Mouse (Mus musculus) spleen, postnatal 36 days (tissue): ENCODE data around the gene Tssc4.

Experiments
- DNase-seq, 2 experiments: peaks; one replicate each; pipeline ENCODE4 v3.0.0; 2022; ENCODE audit warnings: low spot score in 2 of 2, mixed read lengths in 1 of 2

Gene Tssc4

DNA sequence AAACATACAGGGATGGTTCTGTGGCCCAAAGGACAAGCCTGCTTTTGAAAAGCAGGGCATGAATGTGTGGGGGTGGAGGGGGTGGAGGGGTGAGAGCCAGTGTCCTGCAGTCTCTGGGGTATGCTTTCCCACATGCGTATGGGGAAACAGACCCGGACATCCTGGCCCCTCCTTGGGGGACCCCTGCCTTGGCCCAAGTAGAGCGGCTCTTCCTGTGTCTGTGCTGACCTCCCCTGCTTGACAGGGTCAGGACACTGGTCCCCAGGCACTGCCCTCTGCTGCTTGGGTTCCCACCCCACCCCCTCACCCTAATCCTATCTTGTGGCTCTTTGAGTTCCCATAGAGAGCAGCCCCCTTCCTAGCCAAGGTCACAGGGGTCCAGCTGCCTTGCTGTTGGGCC lies 40.6 kb downstream of the Tssc4 start:
- DNase-seq: no peak

DNA sequence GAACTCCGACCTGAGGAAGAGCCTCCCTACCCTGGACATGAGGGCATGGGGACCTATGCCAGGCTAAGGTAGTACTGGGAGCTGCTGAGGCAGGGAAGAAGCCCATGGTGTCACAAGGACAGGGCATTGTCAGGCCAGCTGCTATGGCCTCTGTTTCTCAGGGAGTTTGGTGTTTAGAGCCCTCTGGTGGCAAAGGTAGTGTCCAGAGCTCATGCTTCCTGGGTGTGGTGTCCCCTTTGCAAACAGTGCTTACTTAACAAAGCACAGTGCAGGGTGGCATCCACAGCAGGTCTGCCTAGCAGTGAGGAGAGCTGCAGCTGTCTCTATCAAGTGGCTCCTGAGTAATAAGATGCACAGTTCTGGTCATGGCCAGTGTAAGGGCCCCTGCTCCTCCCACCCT lies 41.8 kb downstream of the Tssc4 start:
- no peak for DNase-seq

- no peak for DNase-seq
These were observed 42.7 kb downstream of the Tssc4 start for GRCm38 (mm10) chr7:143111719-143112118.

GRCm38 (mm10) chr7:143112395-143112794 lies 43.3 kb downstream of the Tssc4 start:
- no peak for DNase-seq

DNA sequence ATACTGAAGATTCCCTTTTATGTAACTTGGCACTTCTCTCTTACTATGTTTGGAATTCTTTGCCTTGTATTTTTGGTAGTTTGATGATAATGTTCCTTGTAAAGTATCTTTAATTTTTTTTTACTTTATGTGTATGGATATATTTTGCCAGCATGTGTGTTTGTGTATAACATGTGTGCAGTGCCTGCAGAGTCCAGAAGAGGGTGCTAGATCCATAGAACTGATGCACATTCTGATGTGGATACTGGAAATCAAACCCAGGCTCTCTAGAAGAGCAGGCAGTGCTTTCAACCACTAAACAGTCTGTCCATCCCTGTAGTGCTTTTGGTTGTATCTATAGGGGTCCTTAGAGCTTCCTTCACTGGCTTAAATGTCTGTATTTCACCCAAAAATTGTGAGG lies 45.7 kb downstream of the Tssc4 start:
- no peak for DNase-seq

DNA sequence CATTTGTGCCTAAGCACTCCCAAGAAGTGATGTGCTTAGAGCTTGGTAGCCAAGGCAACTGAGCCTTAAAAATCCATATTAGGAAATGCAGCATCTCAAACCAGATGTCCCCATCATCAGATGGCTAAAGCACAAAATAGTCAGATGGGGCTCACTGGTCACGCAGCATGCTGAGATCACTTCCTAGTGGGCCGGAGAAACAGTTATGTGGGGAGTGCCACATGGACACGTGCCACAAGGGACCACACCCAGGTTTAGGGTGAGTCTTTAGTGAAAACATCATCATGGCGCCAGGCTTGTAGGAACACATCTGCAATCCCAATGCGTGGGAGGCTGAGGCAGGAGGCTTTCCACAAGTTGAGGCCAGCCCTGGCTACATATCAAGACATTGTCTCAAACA lies 47.5 kb downstream of the Tssc4 start:
- DNase-seq: no peak

DNA sequence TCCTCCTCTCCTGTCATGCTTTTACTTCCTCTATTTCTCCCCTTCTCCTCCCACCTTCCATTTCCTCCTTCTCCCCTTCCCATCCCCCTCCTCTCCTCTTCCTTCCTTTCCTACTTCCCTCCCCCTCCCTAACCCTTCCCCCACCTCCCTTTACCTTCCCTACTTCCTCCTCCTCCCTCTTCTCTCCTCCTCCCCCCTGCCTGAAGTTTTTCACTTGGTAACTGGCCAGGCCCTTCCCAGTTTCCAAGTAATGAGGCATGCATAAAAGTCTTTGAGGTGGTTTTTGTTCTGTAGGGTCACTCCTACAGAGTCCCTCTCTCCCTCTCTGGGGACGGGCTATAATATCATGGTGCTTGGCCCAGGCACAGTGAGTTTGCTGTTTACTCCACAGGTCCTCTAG lies 50.4 kb downstream of the Tssc4 start:
- DNase-seq: no peak

DNA sequence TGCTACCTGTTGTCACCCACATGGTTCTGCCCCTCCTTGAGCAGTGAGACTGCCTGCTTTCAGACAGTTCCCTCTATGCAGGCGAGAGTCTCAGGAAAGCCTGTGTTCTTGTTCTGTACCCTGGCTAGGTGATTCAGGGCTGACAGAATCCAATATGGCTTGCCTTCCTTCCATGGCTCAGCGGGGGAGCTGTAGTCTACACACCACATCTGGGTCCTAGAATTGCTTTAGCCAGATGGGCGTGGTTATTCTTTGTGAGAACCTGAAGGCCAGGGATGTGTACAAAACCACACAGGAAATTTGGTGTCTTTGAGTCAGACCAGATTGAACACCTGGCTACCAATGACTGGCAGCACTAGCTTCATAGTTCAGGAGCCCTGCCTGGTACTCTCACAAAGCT lies 50.8 kb downstream of the Tssc4 start:
- DNase-seq: no peak
